Mouse (Mus musculus) hindbrain, embryonic 11.5 days (tissue): ENCODE measurements around the gene Socs4. TPM values are rescaled to one million over a fixed set of nuclear protein-coding genes. Genes with fewer than 3 reads are reported as not detected.

Experiments
- ATAC-seq: fragments of 200-750 bp; cut with Nextera tagmentation; 2 replicates; pipeline ENCODE4 v1.8.0; 2017; ENCODE audit warnings: mild to moderate bottlenecking, moderate TSS enrichment, moderate library complexity; ENCODE audit not compliant: low FRiP score
- DNase-seq: peaks from one replicate; pipeline ENCODE4 v3.0.0-alpha.2; 2015; ENCODE audit warnings: low spot score
- H3K27ac ChIP-seq: fragments of 300-500 bp; sonication (generic); 2 replicates; pipeline ENCODE4 v1.5.1; 2014; ENCODE audit warnings: mild to moderate bottlenecking, low read depth, low read length
- H3K27me3 ChIP-seq: fragments of 300-500 bp; sonication (generic); 2 replicates; pipeline ENCODE4 v1.6.1; 2014; ENCODE audit warnings: mild to moderate bottlenecking, low read length, moderate library complexity, mixed read lengths; ENCODE audit not compliant: control insufficient read depth, insufficient read depth
- H3K36me3 ChIP-seq: fragments of 300-500 bp; sonication (generic); 2 replicates; pipeline ENCODE4 v1.6.1; 2014; ENCODE audit warnings: mild to moderate bottlenecking, low read length, moderate library complexity, mixed read lengths; ENCODE audit not compliant: control insufficient read depth, insufficient read depth
- H3K4me1 ChIP-seq: fragments of 300-500 bp; sonication (generic); replicated peaks from 2 replicates; pipeline ENCODE4 v1.6.1; 2014; ENCODE audit warnings: low read length, mixed read lengths; ENCODE audit not compliant: control insufficient read depth, insufficient read depth
- H3K4me2 ChIP-seq: fragments of 300-500 bp; sonication (generic); replicated peaks from 2 replicates; pipeline ENCODE4 v1.6.1; 2014; ENCODE audit warnings: mild to moderate bottlenecking, low read depth, low read length
- H3K4me3 ChIP-seq: fragments of 300-500 bp; sonication (generic); 2 replicates; pipeline ENCODE4 v1.5.1; 2014; ENCODE audit warnings: low read depth, low read length
- H3K9ac ChIP-seq: fragments of 300-500 bp; sonication (generic); 2 replicates; pipeline ENCODE4 v1.6.1; 2014; ENCODE audit warnings: low read depth, low read length
- H3K9me3 ChIP-seq: fragments of 300-500 bp; sonication (generic); 2 replicates; pipeline ENCODE4 v1.6.1; 2016; ENCODE audit warnings: low read length; ENCODE audit not compliant: control insufficient read depth
- WGBS: fragments of 180-500 bp; shearing (Covaris S2); extraction: QIAGEN DNeasy Blood & Tissue Kit; methylation state at CpG from one replicate; pipeline ENCODE4 v1.1.7; 2014; 5-methylcytosine and 5-hydroxymethylcytosine counted together
- polyA plus RNA-seq: library from polyadenylated mRNA; unstranded; fragments of >200 nt; fragmentation: Nextera tagmentation; extraction: Ambion mirVana; gene quantifications from 2 replicates; pipeline ENCODE4 v1.2.1, GENCODE M21; 2014

Gene Socs4
- polyA plus RNA-seq, 1 experiment from 2014 or later, result 7.2 TPM

DNA sequence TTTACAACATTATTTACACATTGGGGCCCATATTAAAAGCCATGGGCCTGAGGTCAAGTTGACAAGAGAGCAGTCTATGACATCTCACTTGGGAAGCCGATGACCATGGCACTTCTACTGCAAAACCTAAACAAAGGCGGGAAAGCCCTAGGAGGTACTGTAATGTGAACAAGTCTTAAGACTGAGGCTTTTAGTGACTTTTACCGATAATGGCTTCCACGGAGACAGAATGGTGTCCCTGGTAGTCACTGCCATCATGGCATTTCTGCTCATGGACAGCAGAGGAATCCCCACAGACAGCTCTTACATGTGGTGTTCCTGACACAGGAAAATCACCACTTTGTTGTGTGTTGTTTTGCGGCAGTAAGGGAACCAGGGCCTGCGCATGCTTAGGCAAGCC is 35.7 kb upstream of the Socs4 start:
- Histone ChIP-seq H3K27me3 (no peaks in the 10 kb centered on the region), H3K4me2 (no peak overlapping the region), H3K4me3 (no peak overlapping the region), H3K36me3 (no peaks in the 10 kb centered on the region), H3K27ac (no peak overlapping the region), H3K9ac (no peak overlapping the region), H3K4me1 (no peaks in the 10 kb centered on the region), H3K9me3 (no peaks in the 10 kb centered on the region)
- ATAC-seq (no peak), DNase-seq (no peak)
- 95% methylated on average over 6 of the region's 6 CpGs for WGBS

DNA sequence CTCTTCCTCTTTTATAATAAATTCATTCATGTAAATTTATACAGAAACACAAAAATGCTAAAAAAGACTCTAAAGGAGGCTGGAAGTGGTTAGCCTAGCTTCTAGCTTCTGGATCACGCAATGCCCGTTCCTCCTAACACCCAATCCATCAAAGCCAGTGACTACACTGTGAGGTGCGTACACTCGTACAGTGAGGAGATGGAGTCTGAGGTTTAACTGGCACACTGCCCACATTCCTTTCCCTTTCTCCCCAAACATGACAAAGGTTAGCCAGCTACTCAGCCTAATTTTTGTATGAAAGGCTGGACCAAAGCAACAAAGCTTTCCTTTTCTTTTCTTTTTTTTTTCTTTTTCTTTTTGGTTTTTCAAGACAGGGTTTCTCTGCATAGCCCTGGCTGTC is 34.0 kb upstream of the Socs4 start:
- DNase-seq (no peak), ATAC-seq (no peak)
- WGBS, result 87% methylated on average over 4 of the region's 4 CpGs
- Histone ChIP-seq H3K4me2 (no peak overlapping the region), H3K4me3 (no peak overlapping the region), H3K27me3 (no peaks in the 10 kb centered on the region), H3K4me1 (no peaks in the 10 kb centered on the region), H3K9me3 (no peaks in the 10 kb centered on the region), H3K9ac (no peak overlapping the region), H3K27ac (no peak overlapping the region), H3K36me3 (no peaks in the 10 kb centered on the region)

DNA sequence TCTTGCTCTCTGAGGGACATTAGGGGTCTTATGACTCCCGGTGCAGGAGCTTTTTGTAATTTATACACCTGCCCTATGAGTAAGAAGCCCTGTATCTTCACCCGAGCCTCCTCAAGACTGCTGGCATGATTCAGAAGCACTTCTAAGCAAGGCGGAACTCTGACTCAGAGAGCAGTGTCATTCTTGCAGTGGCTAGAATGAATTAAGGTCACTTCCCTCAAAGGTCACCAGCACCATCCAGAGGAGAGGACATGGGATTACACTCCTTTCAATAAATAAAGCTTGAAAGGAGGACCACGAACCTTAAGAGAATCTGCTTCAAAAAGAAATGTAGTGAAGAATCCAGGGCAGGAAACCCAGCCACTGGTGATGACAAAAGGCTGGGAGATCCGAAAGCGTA is 26.9 kb upstream of the Socs4 start:
- no peak overlapping the region for H3K9ac ChIP-seq
- H3K4me1 ChIP-seq, result no peaks in the 10 kb centered on the region
- no peaks in the 10 kb centered on the region for H3K36me3 ChIP-seq
- H3K27ac ChIP-seq, result no peak overlapping the region
- no peaks in the 10 kb centered on the region for H3K27me3 ChIP-seq
- H3K4me3 ChIP-seq, result no peak overlapping the region
- no peak for DNase-seq
- no peak overlapping the region for H3K4me2 ChIP-seq
- no peaks in the 10 kb centered on the region for H3K9me3 ChIP-seq
- ATAC-seq, result no peak
- WGBS, result 90% methylated on average over 6 of the region's 6 CpGs

DNA sequence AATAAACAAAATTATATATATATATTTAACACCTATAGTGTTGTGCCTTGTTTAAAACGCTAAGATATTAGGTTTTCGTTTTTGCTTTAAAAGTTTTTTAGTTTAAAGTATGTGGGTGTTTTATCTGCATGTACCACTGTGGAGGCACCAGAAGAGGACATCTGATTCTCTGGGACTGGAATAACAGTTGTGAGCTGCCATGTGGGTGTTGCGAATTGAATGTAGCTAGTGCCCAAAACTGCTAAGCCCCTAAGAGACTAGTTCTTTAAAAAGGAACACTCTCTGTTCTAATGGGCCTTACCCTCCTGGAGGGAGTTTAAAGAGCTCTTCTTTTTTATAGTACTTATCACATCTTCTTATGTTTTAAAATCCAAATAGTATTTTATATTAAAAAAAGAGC is 11.9 kb upstream of the Socs4 start:
- Histone ChIP-seq H3K27me3 (no peaks in the 10 kb centered on the region), H3K9me3 (no peaks in the 10 kb centered on the region), H3K4me3 (no peak overlapping the region), H3K4me1 (no peaks in the 10 kb centered on the region), H3K4me2 (no peak overlapping the region), H3K36me3 (peaks cover 3% of the 10 kb centered on the region; the same call in 1 of the 2 replicates), H3K9ac (no peak overlapping the region), H3K27ac (no peak overlapping the region)
- DNase-seq (no peak), ATAC-seq (no peak)
- 91% methylated on average over 3 of the region's 3 CpGs for WGBS

DNA sequence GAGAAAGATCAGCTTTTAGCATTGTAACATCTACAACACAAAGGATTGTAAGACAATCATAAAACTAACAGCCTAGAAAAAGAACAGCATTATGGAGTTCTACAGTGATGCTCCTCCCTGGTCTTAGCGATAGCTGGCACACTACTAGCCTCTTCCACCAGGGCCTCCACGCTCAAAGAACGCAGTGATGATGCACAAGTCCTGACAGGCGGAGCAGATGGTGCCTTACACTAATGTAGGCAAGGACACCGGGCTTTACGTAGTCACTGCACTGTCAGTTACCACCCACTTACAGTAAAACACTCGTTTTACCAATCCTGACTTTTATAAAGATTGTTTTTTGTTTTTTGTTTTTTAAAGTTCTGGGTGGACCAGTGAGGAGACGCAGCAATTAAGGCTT is 10.9 kb upstream of the Socs4 start:
- Histone ChIP-seq H3K36me3 (peaks cover 3% of the 10 kb centered on the region; the same call in 1 of the 2 replicates), H3K27me3 (no peaks in the 10 kb centered on the region), H3K27ac (no peak overlapping the region), H3K4me1 (no peaks in the 10 kb centered on the region), H3K4me3 (no peak overlapping the region), H3K9ac (no peak overlapping the region), H3K4me2 (no peak overlapping the region), H3K9me3 (no peaks in the 10 kb centered on the region)
- WGBS, result 96% methylated on average over 8 of the region's 8 CpGs
- DNase-seq, result no peak
- no peak for ATAC-seq

DNA sequence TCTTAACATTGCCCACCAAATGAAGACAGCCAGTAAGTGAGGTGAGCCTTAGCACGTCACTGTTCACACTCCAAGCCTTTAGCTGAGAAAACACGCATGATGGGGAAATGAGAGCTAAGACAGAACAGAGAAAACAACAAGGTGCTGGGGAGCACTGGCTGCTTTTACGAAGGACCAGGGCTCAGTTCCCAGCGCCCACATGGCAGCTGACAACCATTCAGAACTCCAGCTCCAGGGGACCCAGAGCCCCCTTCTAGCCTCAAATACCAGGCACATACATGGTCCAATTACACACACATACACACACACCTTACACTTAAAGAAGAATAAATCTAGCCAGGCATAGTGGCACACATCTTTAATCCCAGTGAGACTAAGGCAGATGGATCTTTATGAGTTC is 7.7 kb upstream of the Socs4 start:
- no peak overlapping the region for H3K27ac ChIP-seq
- no peak overlapping the region for H3K9ac ChIP-seq
- H3K27me3 ChIP-seq, result no peaks in the 10 kb centered on the region
- H3K4me3 ChIP-seq, result no peak overlapping the region
- DNase-seq, result no peak
- H3K36me3 ChIP-seq, result peaks cover 3% of the 10 kb centered on the region; the same call in 1 of the 2 replicates
- no peak overlapping the region for H3K4me2 ChIP-seq
- ATAC-seq, result no peak
- no peaks in the 10 kb centered on the region for H3K4me1 ChIP-seq
- 95% methylated on average over 4 of the region's 4 CpGs for WGBS
- no peaks in the 10 kb centered on the region for H3K9me3 ChIP-seq

DNA sequence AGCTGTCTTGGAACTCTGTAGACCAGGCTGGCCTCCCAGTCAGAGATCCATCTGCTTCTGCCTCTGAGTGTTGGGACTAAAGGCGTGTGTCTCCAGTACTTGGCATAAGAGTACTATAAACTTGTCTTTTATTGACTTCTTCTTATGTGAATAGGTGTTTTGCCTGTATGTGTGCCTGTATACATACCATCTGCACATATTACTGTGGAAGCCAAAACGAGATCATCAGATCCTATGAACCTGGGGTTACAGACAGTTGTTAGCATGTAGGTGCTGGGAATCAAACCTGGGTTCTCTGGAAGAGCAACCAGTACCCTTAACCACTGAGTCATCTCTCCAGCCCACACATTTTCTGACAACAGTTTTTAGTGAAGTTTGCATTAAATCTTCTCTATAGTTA is 7.0 kb upstream of the Socs4 start:
- peaks cover 3% of the 10 kb centered on the region; the same call in 1 of the 2 replicates for H3K36me3 ChIP-seq
- no peaks in the 10 kb centered on the region for H3K27me3 ChIP-seq
- no peak for ATAC-seq
- H3K9ac ChIP-seq, result no peak overlapping the region
- no peak overlapping the region for H3K27ac ChIP-seq
- 95% methylated on average over 2 of the region's 2 CpGs for WGBS
- DNase-seq, result no peak
- no peaks in the 10 kb centered on the region for H3K4me1 ChIP-seq
- H3K4me3 ChIP-seq, result no peak overlapping the region
- no peak overlapping the region for H3K4me2 ChIP-seq
- no peaks in the 10 kb centered on the region for H3K9me3 ChIP-seq

DNA sequence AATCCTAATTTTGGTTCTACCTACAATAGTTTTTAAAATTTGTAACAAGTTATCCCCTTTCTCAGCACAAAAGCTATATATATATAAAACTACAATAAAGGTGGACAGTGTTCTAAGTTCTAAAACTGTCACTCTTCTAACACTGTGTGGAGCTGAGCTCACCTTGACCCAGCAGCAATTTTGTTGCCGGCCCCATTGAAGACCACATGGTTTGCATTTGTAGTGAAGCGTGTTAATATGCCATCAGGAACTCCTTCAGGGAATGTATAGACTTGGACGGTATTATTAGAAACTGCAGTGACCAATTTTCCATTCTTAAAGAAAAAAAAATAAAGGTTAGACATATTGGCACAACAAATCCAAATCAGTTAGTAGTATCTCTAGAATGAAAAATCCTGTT is 3.0 kb upstream of the Socs4 start:
- H3K27me3 ChIP-seq, result no peaks in the 10 kb centered on the region
- no peaks in the 10 kb centered on the region for H3K9me3 ChIP-seq
- ATAC-seq, result no peak
- DNase-seq, result no peak
- H3K4me1 ChIP-seq, result no peaks in the 10 kb centered on the region
- WGBS, result 86% methylated on average over 3 of the region's 3 CpGs
- no peaks in the 10 kb centered on the region for H3K36me3 ChIP-seq
- H3K4me2 ChIP-seq, result no peak overlapping the region
- H3K27ac ChIP-seq, result no peak overlapping the region
- H3K4me3 ChIP-seq, result no peak overlapping the region
- H3K9ac ChIP-seq, result no peak overlapping the region

DNA sequence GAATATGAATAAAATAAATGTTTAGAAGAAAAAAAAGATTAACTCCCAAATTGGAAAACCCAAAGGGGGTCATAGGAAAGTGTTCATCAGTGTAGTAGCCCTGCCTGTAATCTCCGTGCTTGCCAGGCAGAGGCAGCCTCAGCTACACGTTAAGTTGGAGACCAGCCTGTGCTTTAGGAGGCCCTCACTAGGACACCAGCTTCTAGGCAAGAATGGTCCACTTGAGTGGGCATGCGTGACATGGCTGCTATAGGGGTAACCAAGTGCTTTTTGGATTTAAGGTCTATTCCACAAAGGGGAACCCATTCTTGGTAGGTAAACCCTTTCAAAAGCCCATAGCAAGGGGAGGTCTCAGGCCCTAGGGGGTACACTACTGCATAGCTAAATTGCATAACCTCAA is 1.3 kb upstream of the Socs4 start:
- no peak for ATAC-seq
- Histone ChIP-seq H3K4me3 (peak overlapping the region; percentile 76), H3K36me3 (no peaks in the 10 kb centered on the region), H3K9ac (no peak overlapping the region), H3K9me3 (no peaks in the 10 kb centered on the region), H3K4me2 (peak overlapping the region; percentile 58), H3K27me3 (no peaks in the 10 kb centered on the region), H3K27ac (no peak overlapping the region), H3K4me1 (no peaks in the 10 kb centered on the region)
- DNase-seq, result peak; percentile 23
- WGBS, result 23% methylated on average over 3 of the region's 3 CpGs
